Mouse (Mus musculus): ENCODE measurements around the gene Gm7358. TPM values are rescaled to one million over a fixed set of nuclear protein-coding genes. Genes with fewer than 3 reads are reported as not detected.
"Not testable (repeated sequence)": the region's sequence is repeated elsewhere in the genome, so short reads cannot be mapped to it uniquely, and the experiment has no call there.

Gene Gm7358
- polyA plus RNA-seq (2014; fragmentation: Nextera tagmentation; extraction: Ambion mirVana) = not detected in 2 replicates

- not testable (repeated sequence) for H3K4me2 ChIP-seq; DNase-seq; H3K36me3 ChIP-seq (ENCODE audit: insufficient read depth); H3K4me1 ChIP-seq (ENCODE audit: insufficient read depth); H3K27me3 ChIP-seq (ENCODE audit: insufficient read depth, low read length); H3K9me3 ChIP-seq (ENCODE audit: low read depth, low read length); H3K4me3 ChIP-seq (ENCODE audit: low read depth, low read length); H3K27ac ChIP-seq (ENCODE audit: low read depth); ATAC-seq (ENCODE audit: insufficient read depth); H3K9ac ChIP-seq
- whole genome bisulfite sequencing = no CpG with 5 or more reads among the region's 2 CpGs
Observed at GRCm38 (mm10) chr17:14059431-14059830, at the start of gene Gm7358. Gm7358 (minus strand) TSS chr17:14059531.

GRCm38 (mm10) chr17:14103018-14103417, 43.7 kb upstream of the Gm7358 start:
- not testable (repeated sequence) for H3K9ac ChIP-seq; H3K27me3 ChIP-seq (ENCODE audit: insufficient read depth, low read length); H3K4me2 ChIP-seq; H3K27ac ChIP-seq (ENCODE audit: low read depth); ATAC-seq (ENCODE audit: insufficient read depth); H3K4me3 ChIP-seq (ENCODE audit: low read depth, low read length); H3K9me3 ChIP-seq (ENCODE audit: low read depth, low read length); H3K36me3 ChIP-seq (ENCODE audit: insufficient read depth); H3K4me1 ChIP-seq (ENCODE audit: insufficient read depth)
- TF ChIP-seq CTCF (IDR thresholded peaks at IDR 0.05; ENCODE audit: low read depth) = peak; percentile 55
- DNase-seq = peak; percentile 41
- 17% methylated on average over 3 of the region's 3 CpGs for WGBS

GRCm38 (mm10) chr17:14101446-14101980, 42.2 kb upstream of the Gm7358 start:
- H3K4me3 ChIP-seq (ENCODE audit: low read depth, low read length); H3K9ac ChIP-seq; ATAC-seq (ENCODE audit: insufficient read depth); H3K36me3 ChIP-seq (ENCODE audit: insufficient read depth); H3K4me1 ChIP-seq (ENCODE audit: insufficient read depth); H3K27me3 ChIP-seq (ENCODE audit: insufficient read depth, low read length); H3K27ac ChIP-seq (ENCODE audit: low read depth); H3K4me2 ChIP-seq; H3K9me3 ChIP-seq (ENCODE audit: low read depth, low read length): not testable (repeated sequence)
- DNase-seq = peak; percentile 9
- 8% methylated on average over 1 of the region's 1 CpGs for WGBS

GRCm38 (mm10) chr17:14099886-14100285, 40.6 kb upstream of the Gm7358 start:
- H3K27me3 ChIP-seq (ENCODE audit: insufficient read depth, low read length); H3K4me1 ChIP-seq (ENCODE audit: insufficient read depth); H3K4me2 ChIP-seq; ATAC-seq (ENCODE audit: insufficient read depth); H3K4me3 ChIP-seq (ENCODE audit: low read depth, low read length); H3K9me3 ChIP-seq (ENCODE audit: low read depth, low read length); H3K27ac ChIP-seq (ENCODE audit: low read depth); H3K36me3 ChIP-seq (ENCODE audit: insufficient read depth); H3K9ac ChIP-seq; DNase-seq: not testable (repeated sequence)
- 42% methylated on average over 3 of the region's 3 CpGs for WGBS

GRCm38 (mm10) chr17:14094165-14094564, 34.8 kb upstream of the Gm7358 start:
- ATAC-seq (ENCODE audit: insufficient read depth); H3K36me3 ChIP-seq (ENCODE audit: insufficient read depth); DNase-seq; H3K4me1 ChIP-seq (ENCODE audit: insufficient read depth); H3K9me3 ChIP-seq (ENCODE audit: low read depth, low read length); H3K4me2 ChIP-seq; H3K4me3 ChIP-seq (ENCODE audit: low read depth, low read length); H3K27me3 ChIP-seq (ENCODE audit: insufficient read depth, low read length); H3K9ac ChIP-seq; H3K27ac ChIP-seq (ENCODE audit: low read depth): not testable (repeated sequence)
- WGBS = 36% methylated on average over 3 of the region's 7 CpGs

GRCm38 (mm10) chr17:14086629-14087028, 27.3 kb upstream of the Gm7358 start:
- H3K9ac ChIP-seq; H3K9me3 ChIP-seq (ENCODE audit: low read depth, low read length); H3K27me3 ChIP-seq (ENCODE audit: insufficient read depth, low read length); ATAC-seq (ENCODE audit: insufficient read depth); H3K4me2 ChIP-seq; H3K4me3 ChIP-seq (ENCODE audit: low read depth, low read length); H3K27ac ChIP-seq (ENCODE audit: low read depth); H3K4me1 ChIP-seq (ENCODE audit: insufficient read depth); H3K36me3 ChIP-seq (ENCODE audit: insufficient read depth): not testable (repeated sequence)
- WGBS = 8% methylated on average over 1 of the region's 1 CpGs
- TF ChIP-seq CTCF (IDR thresholded peaks at IDR 0.05; ENCODE audit: low read depth) = peak; percentile 57
- DNase-seq = peak; percentile 22

- not testable (repeated sequence) for H3K9ac ChIP-seq; H3K9me3 ChIP-seq (ENCODE audit: low read depth, low read length); H3K27ac ChIP-seq (ENCODE audit: low read depth); H3K27me3 ChIP-seq (ENCODE audit: insufficient read depth, low read length); H3K4me2 ChIP-seq; H3K4me3 ChIP-seq (ENCODE audit: low read depth, low read length); DNase-seq; H3K36me3 ChIP-seq (ENCODE audit: insufficient read depth); ATAC-seq (ENCODE audit: insufficient read depth); H3K4me1 ChIP-seq (ENCODE audit: insufficient read depth)
- 43% methylated on average over 1 of the region's 2 CpGs for WGBS
Observed at GRCm38 (mm10) chr17:14041880-14042279, 17.5 kb downstream of the Gm7358 start.

- not testable (repeated sequence) for H3K36me3 ChIP-seq (ENCODE audit: insufficient read depth); H3K27me3 ChIP-seq (ENCODE audit: insufficient read depth, low read length); H3K27ac ChIP-seq (ENCODE audit: low read depth); DNase-seq; H3K9me3 ChIP-seq (ENCODE audit: low read depth, low read length); H3K4me2 ChIP-seq; H3K9ac ChIP-seq; H3K4me3 ChIP-seq (ENCODE audit: low read depth, low read length); ATAC-seq (ENCODE audit: insufficient read depth); H3K4me1 ChIP-seq (ENCODE audit: insufficient read depth)
- WGBS = 58% methylated on average over 1 of the region's 2 CpGs
Observed at GRCm38 (mm10) chr17:14037012-14037411, 22.3 kb downstream of the Gm7358 start.

GRCm38 (mm10) chr17:14036113-14036512, 23.2 kb downstream of the Gm7358 start:
- H3K4me1 ChIP-seq (ENCODE audit: insufficient read depth); H3K4me2 ChIP-seq; H3K4me3 ChIP-seq (ENCODE audit: low read depth, low read length); DNase-seq; ATAC-seq (ENCODE audit: insufficient read depth); H3K9ac ChIP-seq; H3K9me3 ChIP-seq (ENCODE audit: low read depth, low read length); H3K36me3 ChIP-seq (ENCODE audit: insufficient read depth); H3K27ac ChIP-seq (ENCODE audit: low read depth); H3K27me3 ChIP-seq (ENCODE audit: insufficient read depth, low read length): not testable (repeated sequence)
- 80% methylated on average over 4 of the region's 4 CpGs for WGBS
